Mouse (Mus musculus): Measurements from ENCODE around the gene Slc6a16.
"Not testable (repeated sequence)": the region's sequence is repeated elsewhere in the genome, so short reads cannot be mapped to it uniquely, and the experiment has no call there.

Gene Slc6a16

GRCm38 (mm10) chr7:45255822-45256221 is 14.9 kb downstream of the Slc6a16 start:
- DNase-seq: not testable (repeated sequence)

GRCm38 (mm10) chr7:45257063-45257840 is 16.4 kb downstream of the Slc6a16 start:
- peak; percentile 36 to 53 for DNase-seq

GRCm38 (mm10) chr7:45259281-45259680 is 18.4 kb downstream of the Slc6a16 start:
- DNase-seq: no peak

- DNase-seq: no peak
Measured at GRCm38 (mm10) chr7:45262266-45262665, 21.4 kb downstream of the Slc6a16 start.

GRCm38 (mm10) chr7:45263006-45263607 is 22.2 kb downstream of the Slc6a16 start:
- DNase-seq: no peak

- no peak for DNase-seq
Measured at GRCm38 (mm10) chr7:45264348-45264747, 23.5 kb downstream of the Slc6a16 start.

- DNase-seq: no peak
Measured at GRCm38 (mm10) chr7:45265518-45265917, 24.6 kb downstream of the Slc6a16 start.

GRCm38 (mm10) chr7:45272786-45273412 is 32.0 kb downstream of the Slc6a16 start:
- DNase-seq: no peak

- DNase-seq: no peak
Measured at GRCm38 (mm10) chr7:45273672-45274071, 32.8 kb downstream of the Slc6a16 start.

GRCm38 (mm10) chr7:45277136-45277760 is 36.4 kb downstream of the Slc6a16 start, which contains the start of gene Slc6a21:
TSS of gene Slc6a21 (plus strand) at chr7:45277513.
- DNase-seq: peak; percentile 83 to 86

GRCm38 (mm10) chr7:45286486-45286885 is 45.6 kb downstream of the Slc6a16 start:
- no peak for DNase-seq

- no peak for DNase-seq
Measured at GRCm38 (mm10) chr7:45296626-45297025, 55.7 kb downstream of the Slc6a16 start.

GRCm38 (mm10) chr7:45297563-45297962 is 56.7 kb downstream of the Slc6a16 start:
- no peak for DNase-seq

- DNase-seq: peak; percentile 83 to 85
Measured at GRCm38 (mm10) chr7:45299752-45300151, 58.9 kb downstream of the Slc6a16 start.

- peak; percentile 89 to 90 for DNase-seq
Measured at GRCm38 (mm10) chr7:45300270-45300669, 59.4 kb downstream of the Slc6a16 start.

- DNase-seq: peak; percentile 81 to 82
Measured at GRCm38 (mm10) chr7:45302626-45303025, 61.7 kb downstream of the Slc6a16 start.

GRCm38 (mm10) chr7:45304869-45305268 is 64.0 kb downstream of the Slc6a16 start:
- DNase-seq: peak; percentile 21 to 24

GRCm38 (mm10) chr7:45305275-45305674 is 64.4 kb downstream of the Slc6a16 start:
- peak; percentile 85 to 90 for DNase-seq

- no peak for DNase-seq
Measured at GRCm38 (mm10) chr7:45308551-45309240, 67.8 kb downstream of the Slc6a16 start.

GRCm38 (mm10) chr7:45309455-45309854 is 68.6 kb downstream of the Slc6a16 start:
- peak; percentile 77 to 83 for DNase-seq

GRCm38 (mm10) chr7:45312023-45312422 is 71.1 kb downstream of the Slc6a16 start:
- DNase-seq: no peak

GRCm38 (mm10) chr7:45312686-45313453 is 72.0 kb downstream of the Slc6a16 start:
- no peak for DNase-seq

Measured in cerebellum, postnatal 10 days (tissue).